Mouse (Mus musculus) left cerebral cortex, adult 2 months (tissue): Measurements from ENCODE around the gene Pex11b. TPM values are rescaled to one million over a fixed set of nuclear protein-coding genes. Genes with fewer than 3 reads are reported as not detected.
"Not testable (repeated sequence)": the region's sequence is repeated elsewhere in the genome, so short reads cannot be mapped to it uniquely, and the experiment has no call there.

Experiments used
- DNase-seq, 2 experiments: peaks; one replicate each; pipeline ENCODE4 v3.0.0; 2021 to 2022; ENCODE audit warnings: low spot score in 2 of 2, mixed read lengths in 1 of 2; ENCODE audit errors: extremely low spot score in 1 of 2
- H3K27ac ChIP-seq: fragments of 200-600 bp; 2 replicates; pipeline ENCODE4 v1.8.1; 2022
- H3K4me3 ChIP-seq: fragments of 200-600 bp; 2 replicates; pipeline ENCODE4 v1.8.1; 2022
- CTCF ChIP-seq: fragments of 200-600 bp; IDR thresholded peaks from 2 replicates; pipeline ENCODE4 v1.8.1; 2022; ENCODE audit warnings: antibody characterized with exemption, mild to moderate bottlenecking, moderate library complexity
- intact Hi-C: fragments of 180-260 bp; cut with DNase I; formaldehyde crosslinking; loops from one replicate; pipeline ENCODE4 v1.15.1; 2025
- total RNA-seq, 2 experiments: library from RNA; stranded (reverse); gene quantifications; 2 replicates each; pipeline ENCODE4 v1.2.3; 2021

The Pex11b gene
- total RNA-seq, 2 experiments from 2014 or later: 53.0 to 56.3 TPM

GRCm38 (mm10) chr3:96598156-96599068 lies 36.8 kb upstream of the Pex11b start:
- peak overlapping the region; percentile 77 for H3K4me3 ChIP-seq
- peak; percentile 64 to 65 for DNase-seq
- H3K27ac ChIP-seq: peak overlapping the region; percentile 96
- intact Hi-C loops: loop anchor here (5.0 kb wide), 1 partner anchor 321 kb away; no protein-coding TSS in a partner anchor
- no peak for TF ChIP-seq CTCF

- intact Hi-C loops: loop anchor here (5.0 kb wide), 1 partner anchor 322 kb away; no protein-coding TSS in a partner anchor
- Histone ChIP-seq H3K27ac (peak overlapping the region; percentile 96), H3K4me3 (peak overlapping the region; percentile 77)
- no peak for TF ChIP-seq CTCF
- DNase-seq: no peak
Observed at GRCm38 (mm10) chr3:96599069-96599393, 36.1 kb upstream of the Pex11b start.

GRCm38 (mm10) chr3:96599411-96599810 lies 35.8 kb upstream of the Pex11b start:
- no peak for DNase-seq
- peak overlapping the region; percentile 77 for H3K4me3 ChIP-seq
- no peak for TF ChIP-seq CTCF
- intact Hi-C loops: loop anchor here (5.0 kb wide), 1 partner anchor 322 kb away; no protein-coding TSS in a partner anchor
- peak overlapping the region; percentile 96; the same call in 1 of the 2 replicates for H3K27ac ChIP-seq

DNA sequence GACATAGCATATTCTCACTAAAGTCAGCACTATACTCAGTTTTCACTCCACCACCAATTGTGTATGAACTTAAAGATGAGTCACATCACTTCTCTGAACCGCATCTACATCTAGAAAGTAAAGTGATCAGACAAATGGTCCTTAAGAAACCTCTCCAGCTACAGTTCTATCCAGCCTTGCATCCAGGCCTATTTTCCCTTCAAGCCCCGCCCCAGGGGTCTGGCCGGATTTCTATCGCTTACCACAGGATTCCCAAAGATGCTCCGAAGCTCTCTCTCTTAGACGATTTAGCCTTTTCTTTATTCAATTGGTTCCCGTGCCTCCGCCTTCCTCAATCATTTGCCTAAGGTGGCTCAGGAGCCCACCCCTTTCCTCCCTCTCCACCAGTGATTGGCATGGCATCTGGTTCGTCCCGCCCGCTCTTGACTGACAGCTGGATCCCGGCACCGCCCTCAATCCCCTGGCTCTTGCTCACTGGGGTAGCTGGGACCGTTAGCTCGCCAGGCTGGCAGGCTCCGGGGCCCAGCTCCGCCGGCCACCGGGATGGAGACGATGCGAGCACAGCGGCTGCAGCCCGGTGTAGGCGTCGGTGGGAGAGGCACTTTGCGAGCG lies 34.4 kb upstream of the Pex11b start, which contains the start of gene Lix1l:
TSS of gene Lix1l (plus strand) at position 511 of the 612 bp plus-strand sequence.
- Histone ChIP-seq H3K4me3 (peak within 1 kb of the TSS; percentile 75), H3K27ac (peak within 1 kb of the TSS; percentile 85)
- intact Hi-C loops: no loop called here
- no peak for TF ChIP-seq CTCF
- peak; percentile 89 to 93 for DNase-seq

DNA sequence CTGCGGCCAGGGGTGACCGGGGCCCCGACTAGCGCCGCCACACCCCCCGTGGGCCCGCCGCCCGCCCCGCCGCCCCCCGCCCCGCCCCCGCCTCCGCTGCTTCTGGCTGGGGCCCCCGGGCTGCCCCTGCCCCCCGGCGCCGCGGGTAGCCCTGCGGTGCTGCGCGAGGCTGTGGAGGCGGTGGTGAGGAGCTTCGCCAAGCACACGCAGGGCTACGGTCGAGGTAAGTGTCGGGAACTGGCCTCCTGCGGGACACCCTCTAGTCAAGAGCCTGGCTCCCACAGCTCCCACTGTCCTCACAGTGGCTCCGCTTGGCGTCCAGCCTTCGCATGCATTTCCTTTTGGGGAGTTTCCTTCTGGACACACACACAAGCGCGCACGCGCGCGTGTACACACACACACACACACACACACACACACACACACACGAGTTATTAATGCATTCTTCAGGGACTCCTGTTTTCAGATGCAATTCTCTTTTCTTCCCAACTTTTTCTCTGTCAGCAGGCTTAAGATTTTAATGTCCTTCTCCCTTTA lies 33.9 kb upstream of the Pex11b start:
- no peak for TF ChIP-seq CTCF
- intact Hi-C loops: no loop called here

DNA sequence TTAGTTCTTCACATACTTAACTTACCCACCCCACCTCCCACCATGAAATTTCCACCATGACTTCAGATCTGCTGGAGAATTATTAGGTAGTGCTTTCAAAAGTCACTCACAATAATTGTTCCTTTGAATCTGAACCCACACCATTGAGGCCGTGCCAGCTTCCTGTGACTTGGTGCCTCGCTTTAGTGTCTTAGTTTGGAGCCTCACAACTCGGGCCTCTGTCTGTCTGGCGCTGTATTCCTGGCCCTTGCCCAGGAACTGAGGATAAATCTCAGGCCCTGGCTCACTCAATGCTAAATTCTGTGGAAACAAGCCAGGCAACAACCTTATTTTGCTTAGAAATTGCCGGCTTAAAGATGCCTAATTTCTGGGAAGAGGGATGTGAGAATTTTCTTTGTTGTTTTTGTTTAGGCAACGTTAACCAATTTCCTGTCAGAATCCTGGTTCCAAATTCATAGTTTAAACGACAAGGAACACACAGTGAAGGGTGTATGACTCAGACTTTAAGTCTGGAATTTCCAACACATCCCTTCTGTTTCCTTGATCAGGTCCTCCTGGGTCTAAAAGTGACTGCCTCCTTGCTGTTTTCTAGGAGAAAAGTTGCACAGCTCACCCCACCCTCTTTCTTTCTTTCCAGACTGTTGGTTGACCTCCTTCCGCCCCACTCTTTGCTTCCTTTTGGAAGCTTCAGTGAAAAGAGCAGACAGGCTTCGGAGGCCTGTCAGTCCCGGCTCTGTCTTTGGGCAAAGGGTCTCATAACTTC lies 33.1 kb upstream of the Pex11b start:
- DNase-seq: peak in 1 of 2 experiments; percentile 24
- H3K4me3 ChIP-seq: peak overlapping the region; percentile 75
- peak overlapping the region; percentile 85 for H3K27ac ChIP-seq
- no peak for TF ChIP-seq CTCF
- intact Hi-C loops: loop anchor here (2.0 kb wide), 1 partner anchor 27 kb away; the partner anchor contains the start of gene Rbm8a

More for the DNA sequence above, 33.9 kb upstream of the Pex11b start:
- H3K4me3 ChIP-seq: peak overlapping the region; percentile 75
- peak; percentile 61 to 64 for DNase-seq
- peak overlapping the region; percentile 85 for H3K27ac ChIP-seq

DNA sequence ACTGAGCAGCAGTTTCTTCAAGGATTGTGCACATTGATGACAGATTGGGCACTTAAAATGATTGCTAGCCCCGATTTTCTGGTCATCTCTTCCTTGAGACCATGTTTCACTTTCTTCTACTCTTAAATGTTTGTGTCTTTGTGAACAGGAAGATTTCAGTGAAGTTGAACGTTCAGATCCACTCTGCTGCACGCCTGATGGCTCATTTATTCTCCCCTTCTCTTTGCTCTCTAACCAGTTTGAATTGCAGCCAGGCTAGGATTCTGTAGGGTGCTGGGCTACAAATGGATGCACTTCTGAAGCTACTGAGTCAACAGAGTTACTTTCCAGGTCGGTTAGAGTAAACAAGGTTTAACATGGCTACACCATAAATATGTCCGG lies 32.5 kb upstream of the Pex11b start:
- Histone ChIP-seq H3K27ac (peak overlapping the region; percentile 85; the same call in 1 of the 2 replicates), H3K4me3 (peak overlapping the region; percentile 75)
- intact Hi-C loops: loop anchor here (2.0 kb wide), 1 partner anchor 26 kb away; the partner anchor contains the start of gene Rbm8a
- no peak for DNase-seq
- TF ChIP-seq CTCF: no peak

- Histone ChIP-seq H3K27ac (no peak overlapping the region), H3K4me3 (peak overlapping the region; percentile 75; the same call in 1 of the 2 replicates)
- intact Hi-C loops: loop anchor here (2.0 kb wide), 1 partner anchor 25 kb away; the partner anchor contains the start of gene Rbm8a
- DNase-seq: no peak
- no peak for TF ChIP-seq CTCF
Observed at GRCm38 (mm10) chr3:96603311-96603710, 31.9 kb upstream of the Pex11b start.

DNA sequence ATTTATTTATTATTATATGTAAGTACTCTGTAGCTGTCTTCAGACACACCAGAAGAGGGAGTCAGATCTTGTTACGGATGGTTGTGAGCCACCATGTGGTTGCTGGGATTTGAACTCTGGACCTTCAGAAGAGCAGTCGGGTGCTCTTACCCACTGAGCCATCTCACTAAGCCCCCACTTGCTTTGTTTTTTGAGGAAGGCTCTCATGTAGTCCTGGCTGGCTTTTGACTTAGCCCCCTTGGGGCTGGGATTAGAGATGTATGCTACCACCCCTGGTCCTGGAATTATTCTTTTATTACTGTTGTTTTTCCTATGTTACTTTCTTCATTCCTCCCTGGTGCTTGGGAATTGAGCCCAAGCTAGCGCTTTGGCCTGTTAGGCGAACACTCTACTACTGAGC lies 29.2 kb upstream of the Pex11b start:
- H3K27ac ChIP-seq, intact Hi-C loops, DNase-seq, H3K4me3 ChIP-seq: not testable (repeated sequence)

DNA sequence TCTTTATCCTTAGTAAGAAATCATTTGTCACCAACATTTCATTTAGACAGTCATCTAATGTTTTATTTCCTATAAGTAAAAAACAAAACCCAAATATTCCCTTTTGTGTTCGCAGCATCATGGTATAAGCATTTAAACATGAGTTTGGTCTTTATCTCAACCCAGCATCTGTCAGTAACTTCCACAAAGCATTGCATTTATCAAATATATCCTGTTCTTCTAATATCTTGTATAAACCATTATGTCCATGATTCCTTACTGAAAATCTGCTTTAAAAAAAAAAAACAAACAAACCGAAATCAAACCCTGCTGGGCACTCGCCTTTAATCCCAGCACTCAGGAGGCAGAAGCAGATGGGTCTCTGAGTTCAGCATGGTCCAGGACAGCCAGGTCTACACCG lies 28.6 kb upstream of the Pex11b start:
- no peak overlapping the region for H3K27ac ChIP-seq
- H3K4me3 ChIP-seq: no peak overlapping the region
- no peak for DNase-seq
- no peak for TF ChIP-seq CTCF
- intact Hi-C loops: no loop called here

DNA sequence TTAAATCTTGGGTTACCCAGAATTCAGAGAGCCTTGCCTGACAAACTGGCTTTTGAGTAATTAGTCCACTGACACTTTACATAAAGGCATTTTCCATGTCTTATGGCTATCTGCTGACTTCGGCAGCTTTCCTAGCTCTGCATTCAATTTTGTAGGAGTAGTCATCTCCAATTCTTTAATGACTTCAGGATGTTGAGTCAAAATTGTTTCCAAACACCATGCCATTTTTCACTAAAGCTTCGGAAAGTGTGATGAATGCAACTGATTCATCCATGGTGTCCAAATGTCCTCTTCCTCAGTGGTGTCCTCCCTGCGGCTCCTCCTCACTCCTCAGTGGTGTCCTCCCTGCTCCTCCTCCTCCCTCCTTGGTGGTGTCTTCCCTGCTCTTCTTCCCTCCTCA lies 17.2 kb upstream of the Pex11b start:
- H3K27ac ChIP-seq: no peak overlapping the region
- intact Hi-C loops: no loop called here
- TF ChIP-seq CTCF: no peak

More for the DNA sequence above, 17.2 kb upstream of the Pex11b start:
- H3K4me3 ChIP-seq: no peak overlapping the region
- DNase-seq: no peak
